Mouse (Mus musculus) kidney, adult 8-10 months (tissue): ENCODE measurements at regions not wholly inside any gene's neighbourhood (a gene's known extent, or its start where the extent isn't known, plus 50 kb on each side); places are given as distances from the start of the nearest gene placed in this dataset.

Experiments
- DNase-seq, 2 experiments: peaks; one replicate each; pipeline ENCODE4 v3.0.0; 2022

DNA sequence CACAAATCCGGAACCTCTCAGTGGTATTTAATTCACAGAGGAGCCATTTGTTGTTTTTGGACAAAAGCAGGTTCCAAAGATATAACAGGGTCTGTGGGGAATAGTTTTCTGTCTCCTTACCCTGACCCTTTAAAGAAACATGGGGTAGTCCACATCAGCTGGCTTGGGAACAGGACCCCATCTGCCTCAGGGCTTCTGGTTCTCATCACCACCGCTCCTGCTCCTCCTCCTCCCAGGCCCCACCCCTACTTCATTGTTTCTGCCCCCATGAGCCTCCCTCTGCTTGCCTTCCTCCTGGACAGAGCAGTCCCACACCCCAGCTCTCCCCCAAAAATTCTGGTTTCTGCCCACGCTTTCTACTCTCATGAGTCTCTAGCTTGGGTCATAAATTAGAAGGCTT, 183.8 kb upstream of the Mgmt start:
- no peak for DNase-seq

DNA sequence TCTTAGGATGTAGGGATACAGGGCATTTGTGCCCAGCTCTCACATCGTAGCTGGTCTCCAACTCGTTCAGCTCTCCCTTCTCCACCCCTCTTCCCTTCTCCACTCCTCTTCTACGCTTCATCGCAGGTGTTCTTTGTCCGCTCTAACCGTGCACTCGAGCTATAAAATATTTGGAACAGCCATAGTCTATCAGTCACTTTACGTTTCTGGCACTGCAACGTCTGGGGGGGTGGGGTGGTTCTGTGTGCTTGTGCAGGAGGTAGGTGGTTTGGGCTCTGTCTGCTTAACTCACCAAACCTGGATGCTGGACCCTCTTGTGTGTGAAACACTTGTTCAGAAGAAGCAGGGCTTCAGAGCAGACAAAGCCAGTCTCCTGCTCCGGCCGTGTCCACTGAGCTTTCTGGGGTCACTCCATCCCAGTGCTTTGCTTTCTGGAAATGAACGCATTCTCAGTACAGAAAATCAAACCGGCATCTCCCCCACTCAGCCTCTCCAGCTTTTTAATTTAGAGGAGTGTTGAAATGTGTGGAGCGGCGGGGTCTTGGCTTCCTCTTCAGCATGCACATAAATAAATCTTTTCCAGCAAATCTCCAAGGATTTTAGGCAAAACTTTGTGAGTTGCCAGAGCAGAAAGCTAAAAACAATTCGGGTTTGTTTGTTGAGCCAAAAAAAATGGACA, 181.3 kb upstream of the Mgmt start:
- peak in 1 of 2 experiments; percentile 4 for DNase-seq

DNA sequence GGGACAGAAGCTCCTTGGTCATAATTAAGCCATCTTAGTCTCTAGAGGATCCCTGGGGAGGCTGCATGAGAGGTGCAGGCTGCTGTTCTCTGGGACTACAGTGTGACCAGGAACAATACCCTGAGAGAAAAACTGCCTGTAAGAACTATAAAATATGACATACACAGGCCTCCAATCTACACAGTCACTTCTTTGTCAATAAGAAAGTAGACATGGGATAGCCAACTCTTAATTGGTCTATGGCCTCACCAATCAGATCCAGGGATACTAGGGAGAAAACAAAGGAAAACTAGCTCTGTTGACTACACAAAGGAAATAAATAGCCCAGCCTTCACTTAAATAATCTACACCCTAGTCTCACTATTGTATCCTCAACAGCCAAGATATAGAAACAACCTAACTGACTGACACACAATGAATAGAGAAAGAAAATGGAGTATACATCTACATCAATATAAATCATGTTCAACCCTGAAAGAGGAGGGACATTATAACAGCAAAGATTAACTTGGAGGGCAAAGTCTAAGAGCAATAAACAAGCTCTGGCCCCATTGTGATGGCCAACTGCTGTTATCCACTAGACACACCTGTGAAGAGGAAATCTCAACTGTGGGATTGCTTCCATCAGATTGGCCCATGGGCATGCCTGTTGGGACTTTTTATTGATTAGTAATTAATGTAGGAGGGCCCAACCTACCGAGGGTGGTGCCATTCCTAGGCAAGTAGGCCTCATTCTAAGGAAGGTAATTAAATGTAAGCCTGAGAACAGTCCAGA, 166.6 kb upstream of the Mgmt start:
- no peak for DNase-seq

DNA sequence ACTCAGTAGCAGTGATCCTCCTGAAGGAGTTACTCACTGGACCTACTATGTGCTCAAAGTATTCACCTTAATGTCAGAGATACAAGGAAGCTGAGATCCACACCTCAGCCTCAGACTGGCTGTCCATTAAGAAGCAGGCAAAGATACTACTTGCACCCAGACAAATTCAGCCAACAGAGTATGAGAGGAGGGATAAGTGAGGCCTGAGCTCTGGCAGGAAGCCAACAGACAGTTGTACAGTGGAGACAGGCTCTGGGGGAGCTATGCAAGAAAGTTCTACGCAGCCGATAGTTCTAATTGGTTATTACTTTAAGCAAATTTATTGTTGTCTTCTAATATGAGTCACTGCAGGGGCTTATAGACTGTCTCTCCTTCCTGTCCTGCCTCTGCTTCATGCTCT, 152.2 kb upstream of the Mgmt start:
- no peak for DNase-seq

GRCm38 (mm10) chr7:136745412-136745811, 149.0 kb upstream of the Mgmt start:
- no peak for DNase-seq

DNA sequence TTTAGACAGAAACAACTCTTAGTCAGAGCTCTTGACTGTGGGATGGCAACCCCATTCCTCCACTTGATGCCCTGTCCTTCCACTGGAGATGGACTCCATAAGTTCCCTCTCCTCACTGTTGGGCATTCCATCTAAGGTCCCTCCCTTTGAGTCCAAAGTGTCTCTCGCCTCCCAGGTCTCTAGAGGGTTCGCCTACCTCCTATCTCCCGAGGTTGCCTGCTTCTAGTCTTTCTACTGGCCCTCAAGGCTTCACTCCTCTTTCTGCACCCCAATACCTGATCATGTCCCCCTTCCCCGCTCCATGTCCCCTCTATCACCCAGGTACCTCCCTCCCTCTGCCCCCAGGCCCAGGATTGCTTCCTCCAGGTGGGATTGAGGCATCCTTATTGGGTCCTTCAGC, 142.9 kb upstream of the Mgmt start:
- DNase-seq = no peak

DNA sequence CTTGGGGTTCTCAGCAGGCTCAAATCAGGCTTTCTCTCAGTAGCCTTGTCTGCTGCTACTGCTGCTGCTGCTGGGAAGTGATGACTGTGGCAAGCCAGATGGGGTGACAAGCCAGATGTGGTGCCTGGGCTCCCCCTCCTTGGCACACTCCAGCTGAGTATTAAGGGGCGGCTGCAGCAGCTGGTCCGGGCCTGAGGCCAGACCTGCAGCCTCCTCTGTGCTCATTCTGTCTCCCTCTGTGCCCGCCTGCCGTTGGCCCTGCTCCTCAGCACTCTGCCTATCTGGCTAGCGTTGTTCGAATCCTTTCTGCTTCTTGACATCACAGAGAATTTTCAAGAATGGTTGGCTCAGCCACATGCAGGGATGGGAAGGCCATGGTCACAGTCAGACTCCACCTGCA, 139.6 kb upstream of the Mgmt start:
- DNase-seq = no peak

GRCm38 (mm10) chr7:136765026-136765425, 129.4 kb upstream of the Mgmt start:
- no peak for DNase-seq

- no peak for DNase-seq
Observed at GRCm38 (mm10) chr7:136767231-136767630, 127.2 kb upstream of the Mgmt start.

GRCm38 (mm10) chr7:136780708-136781107, 113.7 kb upstream of the Mgmt start:
- DNase-seq = no peak

GRCm38 (mm10) chr7:136791162-136791561, 103.3 kb upstream of the Mgmt start:
- no peak for DNase-seq

GRCm38 (mm10) chr7:136792131-136792530, 102.3 kb upstream of the Mgmt start:
- DNase-seq = no peak

GRCm38 (mm10) chr7:136796415-136796814, 98.0 kb upstream of the Mgmt start:
- DNase-seq = no peak

GRCm38 (mm10) chr7:136797780-136798435, 96.5 kb upstream of the Mgmt start:
- no peak for DNase-seq

DNA sequence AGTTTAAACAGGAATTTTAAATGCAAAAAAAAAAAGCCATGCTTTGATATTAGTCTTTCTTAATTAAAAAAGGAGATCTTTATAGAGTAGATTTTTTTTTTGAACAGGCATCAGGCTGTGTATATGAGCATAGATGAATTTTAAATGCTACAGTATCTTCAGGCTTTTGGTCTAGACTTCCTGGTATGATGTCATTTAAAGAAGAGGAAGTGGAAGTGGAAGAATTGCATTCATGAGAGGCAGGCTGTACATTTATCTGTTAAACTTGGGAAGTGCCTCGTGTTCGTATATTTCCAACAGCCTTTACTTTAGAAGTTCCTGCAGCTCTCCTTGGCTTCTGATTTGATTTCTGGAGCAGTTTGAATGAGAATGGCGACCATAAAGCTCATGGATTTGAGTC, 95.8 kb upstream of the Mgmt start:
- DNase-seq = no peak

DNA sequence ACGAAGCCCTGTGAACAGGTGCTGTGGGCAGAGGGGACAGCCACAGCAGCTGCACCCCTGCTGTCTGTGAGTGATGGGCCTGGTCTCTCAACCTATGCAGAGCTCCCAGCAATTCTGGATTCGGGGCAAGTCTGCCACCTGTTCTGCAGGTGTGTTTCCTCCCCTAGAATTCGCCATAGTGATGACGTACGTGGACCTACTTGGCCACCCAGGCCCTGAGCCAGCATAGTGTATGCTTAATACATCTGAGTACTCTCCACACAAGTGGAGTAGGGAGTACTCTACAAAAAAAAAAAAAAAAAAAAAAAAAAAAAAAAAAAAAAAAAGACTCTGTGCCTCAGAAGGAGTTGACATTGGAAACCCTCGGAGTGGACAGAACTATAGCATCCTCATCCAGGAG, 87.3 kb upstream of the Mgmt start:
- DNase-seq = no peak

GRCm38 (mm10) chr7:136807968-136808367, 86.4 kb upstream of the Mgmt start:
- DNase-seq = no peak

- no peak for DNase-seq
Observed at GRCm38 (mm10) chr7:136809576-136809975, 84.8 kb upstream of the Mgmt start.

GRCm38 (mm10) chr7:136813691-136814325, 80.6 kb upstream of the Mgmt start:
- no peak for DNase-seq

- DNase-seq = no peak
Observed at GRCm38 (mm10) chr7:136814751-136815150, 79.7 kb upstream of the Mgmt start.

- DNase-seq = no peak
Observed at GRCm38 (mm10) chr7:136820291-136820690, 74.1 kb upstream of the Mgmt start.

GRCm38 (mm10) chr7:136825647-136826046, 68.8 kb upstream of the Mgmt start:
- DNase-seq = no peak

GRCm38 (mm10) chr7:136829621-136830313, 64.6 kb upstream of the Mgmt start:
- no peak for DNase-seq
